Mouse (Mus musculus): ENCODE data around the gene St6galnac1. TPM values are rescaled to one million over a fixed set of nuclear protein-coding genes. Genes with fewer than 3 reads are reported as not detected.
A peak's percentile ranks its signal among the peaks of the same experiment; 100 is the strongest.
"Not testable (repeated sequence)": the region's sequence is repeated elsewhere in the genome, so short reads cannot be mapped to it uniquely, and the experiment has no call there.

The St6galnac1 gene
- not detected for total RNA-seq (2021)
- long read RNA-seq, experiment 1, result 0 reads
- long read RNA-seq, experiment 2, result 0 reads

- TF ChIP-seq CTCF (conservative IDR thresholded peaks at IDR 0.05), result no peak
- no peak for DNase-seq (ENCODE audit: low spot score in 2 of 2)
- Histone ChIP-seq H3K27ac (no peak within 1 kb of the TSS), H3K4me3 (no peak within 1 kb of the TSS)
Measured at GRCm38 (mm10) chr11:116775407-116775806, at the start of gene St6galnac1. St6galnac1 (minus strand) TSS chr11:116775507.

GRCm38 (mm10) chr11:116823885-116824284, 48.6 kb upstream of the St6galnac1 start:
- DNase-seq (ENCODE audit: low spot score in 2 of 2), result peak; percentile 45 to 66
- H3K4me3 ChIP-seq, H3K27ac ChIP-seq: not testable (repeated sequence)

- TF ChIP-seq CTCF (conservative IDR thresholded peaks at IDR 0.05), result no peak
- H3K4me3 ChIP-seq, result no peak overlapping the region
- DNase-seq (ENCODE audit: low spot score in 2 of 2), result no peak
- H3K27ac ChIP-seq, result no peak overlapping the region
Measured at GRCm38 (mm10) chr11:116823255-116823654, 47.9 kb upstream of the St6galnac1 start.

- TF ChIP-seq CTCF (conservative IDR thresholded peaks at IDR 0.05), result no peak
- Histone ChIP-seq H3K27ac (no peak overlapping the region), H3K4me3 (no peak overlapping the region)
- no peak for DNase-seq (ENCODE audit: low spot score in 2 of 2)
Measured at GRCm38 (mm10) chr11:116822626-116823025, 47.3 kb upstream of the St6galnac1 start.

- TF ChIP-seq CTCF (conservative IDR thresholded peaks at IDR 0.05), result no peak
- Histone ChIP-seq H3K27ac (no peak overlapping the region), H3K4me3 (no peak overlapping the region)
- DNase-seq (ENCODE audit: low spot score in 2 of 2), result no peak
Measured at GRCm38 (mm10) chr11:116822215-116822614, 46.9 kb upstream of the St6galnac1 start.

GRCm38 (mm10) chr11:116821057-116821940, 46.0 kb upstream of the St6galnac1 start:
- no peak overlapping the region for H3K4me3 ChIP-seq
- DNase-seq (ENCODE audit: low spot score in 2 of 2), result no peak
- no peak for TF ChIP-seq CTCF (conservative IDR thresholded peaks at IDR 0.05)
- H3K27ac ChIP-seq, result 0 out of 2 replicates have a peak overlapping the region, but pooled peaks have one; percentile 32

GRCm38 (mm10) chr11:116819932-116820593, 44.8 kb upstream of the St6galnac1 start:
- no peak overlapping the region for H3K27ac ChIP-seq

GRCm38 (mm10) chr11:116818722-116819121, 43.4 kb upstream of the St6galnac1 start:
- no peak for DNase-seq (ENCODE audit: low spot score in 2 of 2)
- no peak overlapping the region for H3K4me3 ChIP-seq
- H3K27ac ChIP-seq, result no peak overlapping the region
- no peak for TF ChIP-seq CTCF (conservative IDR thresholded peaks at IDR 0.05)

More at GRCm38 (mm10) chr11:116819932-116820593, 44.8 kb upstream of the St6galnac1 start:
- DNase-seq (ENCODE audit: low spot score in 2 of 2), result no peak
- TF ChIP-seq CTCF (conservative IDR thresholded peaks at IDR 0.05), result no peak
- no peak overlapping the region for H3K4me3 ChIP-seq

- H3K4me3 ChIP-seq, result no peak overlapping the region
- no peak for TF ChIP-seq CTCF (conservative IDR thresholded peaks at IDR 0.05)
- no peak for DNase-seq (ENCODE audit: low spot score in 2 of 2)
- no peak overlapping the region for H3K27ac ChIP-seq
Measured at GRCm38 (mm10) chr11:116817567-116817966, 42.3 kb upstream of the St6galnac1 start.

GRCm38 (mm10) chr11:116816769-116817168, 41.5 kb upstream of the St6galnac1 start:
- no peak for DNase-seq (ENCODE audit: low spot score in 2 of 2)
- H3K4me3 ChIP-seq, result no peak overlapping the region
- TF ChIP-seq CTCF (conservative IDR thresholded peaks at IDR 0.05), result no peak
- H3K27ac ChIP-seq, result no peak overlapping the region

- peak overlapping the region; percentile 83 for H3K27ac ChIP-seq
- DNase-seq (ENCODE audit: low spot score in 2 of 2), result no peak
- H3K4me3 ChIP-seq, result no peak overlapping the region
- TF ChIP-seq CTCF (conservative IDR thresholded peaks at IDR 0.05), result no peak
Measured at GRCm38 (mm10) chr11:116814884-116815415, 39.6 kb upstream of the St6galnac1 start.

- peak; percentile 22; the same call in 1 of the 2 replicates for TF ChIP-seq CTCF (conservative IDR thresholded peaks at IDR 0.05)
- DNase-seq (ENCODE audit: low spot score in 2 of 2), result no peak
- Histone ChIP-seq H3K27ac (peak overlapping the region; percentile 83), H3K4me3 (no peak overlapping the region)
Measured at GRCm38 (mm10) chr11:116814076-116814883, 39.0 kb upstream of the St6galnac1 start.

Data from layer of hippocampus, adult 2 months (tissue).